Mouse (Mus musculus) embryo, embryonic 11.5 days (tissue): ENCODE results near the gene Nxn.
"Not testable (repeated sequence)": the region's sequence is repeated elsewhere in the genome, so short reads cannot be mapped to it uniquely, and the experiment has no call there.

ENCODE experiments used
- DNase-seq: peaks from one replicate; pipeline ENCODE4 v3.0.0-alpha.2; 2012; ENCODE audit warnings: low read depth, low spot score

Nxn gene

DNA sequence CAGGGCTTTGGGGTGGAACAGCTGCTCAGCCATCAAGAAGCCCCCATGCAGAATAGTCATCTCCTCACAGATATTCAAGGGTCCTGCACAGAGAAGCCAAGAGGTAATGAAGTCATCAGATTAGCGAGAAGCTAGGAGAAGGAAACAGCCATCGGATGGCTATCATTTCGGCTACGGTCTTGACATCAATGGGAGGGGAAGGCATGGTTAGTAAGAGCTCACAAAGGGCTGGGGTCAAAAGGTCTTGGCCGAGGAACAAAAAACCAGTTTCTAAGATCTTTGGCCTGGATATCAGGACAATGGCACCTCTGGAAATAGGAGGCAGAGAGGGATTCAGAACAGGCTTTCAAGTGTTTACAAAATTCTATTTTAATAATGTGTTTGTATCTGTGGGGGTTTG is 185.1 kb downstream of the Nxn start:
- DNase-seq, result no peak

DNA sequence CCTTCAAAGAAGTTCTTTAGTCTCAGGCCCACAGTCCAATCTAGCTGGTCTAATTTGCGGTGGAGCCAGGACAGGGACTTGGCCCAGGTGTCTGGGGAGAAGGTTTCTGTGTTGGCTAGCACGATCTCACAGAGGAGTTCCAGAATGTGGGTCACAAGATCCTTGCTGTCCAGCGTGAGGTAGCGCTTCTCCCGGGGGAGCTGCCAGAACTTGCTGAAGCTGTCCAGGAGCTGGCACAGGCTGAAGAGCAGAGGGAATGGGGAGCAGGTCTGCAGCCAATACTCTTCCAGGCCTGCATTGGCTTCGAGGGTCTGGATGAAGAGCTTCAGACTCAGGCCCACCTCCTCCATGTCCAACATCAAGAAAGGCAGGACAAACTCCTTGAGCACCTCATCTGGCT is 187.3 kb downstream of the Nxn start:
- not testable (repeated sequence) for DNase-seq

DNA sequence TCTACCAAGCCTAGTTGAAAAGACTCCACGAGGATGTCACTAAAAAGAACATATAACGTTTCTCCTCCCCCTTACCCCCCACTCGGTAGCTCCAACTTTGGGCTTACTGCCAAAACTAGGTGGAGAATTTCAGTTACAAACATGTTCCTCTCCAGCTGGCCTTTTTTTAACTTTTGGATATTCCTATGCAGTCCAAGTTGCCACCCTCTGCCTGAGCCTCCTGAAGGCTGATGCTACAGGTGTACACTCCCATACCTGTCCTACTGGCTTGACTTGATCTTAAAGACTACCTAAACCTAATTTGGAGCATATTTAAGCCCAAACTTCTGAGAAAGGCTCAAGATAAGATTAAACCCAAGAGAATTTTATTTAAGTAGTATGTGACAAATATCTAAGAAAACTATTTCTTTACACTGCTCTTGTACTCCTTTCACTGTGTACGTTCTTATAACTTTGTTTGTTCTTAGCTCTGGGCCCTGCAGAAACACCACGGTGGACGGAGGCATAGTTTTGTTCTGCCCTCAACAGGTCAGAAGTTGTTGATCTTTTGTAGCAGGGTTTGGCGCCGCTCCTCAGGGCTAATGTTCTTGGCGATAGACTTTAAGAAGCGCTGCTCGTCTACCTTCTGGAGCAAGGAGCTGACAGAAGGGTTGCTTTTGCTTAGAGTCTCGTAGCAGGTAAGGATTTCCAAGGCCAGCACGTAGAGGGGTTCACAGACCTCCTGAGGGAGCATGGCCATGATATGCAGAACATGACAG is 188.5 kb downstream of the Nxn start:
- DNase-seq, result no peak
